Mouse (Mus musculus) ES-Bruce4 (cell line): ENCODE measurements around the gene Fam129b.

ENCODE experiments used
- CTCF ChIP-seq: IDR thresholded peaks from one replicate; pipeline ENCODE4 v1.8.1; 2011; ENCODE audit warnings: low read depth, low read length
- EP300 ChIP-seq: IDR thresholded peaks from 2 replicates; pipeline ENCODE4 v1.6.1; 2011; ENCODE audit warnings: low read depth, low read length; ENCODE audit not compliant: insufficient read depth
- POLR2A ChIP-seq: IDR thresholded peaks from one replicate; pipeline ENCODE4 v1.8.1; 2011; ENCODE audit warnings: low read length; ENCODE audit not compliant: insufficient read depth

DNA sequence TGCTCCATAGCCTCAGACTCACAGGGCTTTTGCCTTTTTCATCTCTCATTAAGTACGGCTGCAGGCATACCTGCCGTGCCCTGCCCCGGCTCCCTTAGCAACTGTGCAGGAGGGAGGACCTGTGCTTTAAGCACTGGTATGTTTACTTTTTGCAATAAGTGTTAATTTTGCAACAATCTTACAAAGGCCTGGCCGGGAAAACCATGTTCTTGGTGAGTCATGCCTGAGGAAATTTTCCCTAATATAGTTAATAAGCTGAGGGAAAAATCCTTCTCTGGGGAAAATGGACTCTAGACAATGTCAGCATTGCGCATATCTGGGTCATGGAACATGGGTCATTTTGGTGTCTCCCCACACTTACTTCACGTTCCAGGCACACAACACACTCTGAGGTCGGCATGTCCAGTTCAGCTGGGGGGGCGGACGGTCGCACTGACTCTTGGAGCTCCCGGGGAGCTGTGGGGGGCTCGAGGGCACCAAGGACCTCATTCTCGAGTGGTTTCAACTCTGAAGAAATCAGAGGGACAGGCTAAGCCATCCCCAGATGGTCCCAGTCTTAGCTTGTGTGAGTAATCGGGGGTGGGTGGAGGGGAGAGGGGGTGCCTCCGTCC is 51.8 kb downstream of the Fam129b start:
- TF ChIP-seq EP300 (no peak), POLR2A (no peak), CTCF (no peak)
